In genomic region chr4:140173746-140174399, GRCm38 (mm10) we compare ENCODE assay signal across 14 mouse cellular contexts.
A peak's percentile ranks its signal among the peaks of the same experiment; 100 is the strongest.
DNase-seq lines count a peak whose midpoint lies in the region; ATAC-seq lines count a peak whose summit lies in the region.
"Had no signal": no experiment of that assay in that cellular context is flagged by ENCODE, and none has a peak within 500 bp of the region (broad histone marks: within the 10 kb centered on the region; RNA-seq: fewer than 3 reads in every experiment).

No protein-coding gene starts in this region.

- WGBS in intestine, embryonic 16.5 days = 29% methylated on average over 13 of the region's 13 CpGs
- 16% methylated on average over 13 of the region's 13 CpGs for WGBS in intestine, embryonic 15.5 days

- no peak overlapping the region for H3K9ac ChIP-seq in intestine, embryonic 16.5 days (ENCODE audit: low read depth, low read length)
- H3K9ac ChIP-seq in intestine, embryonic 15.5 days = no peak overlapping the region
- H3K9ac ChIP-seq: embryonic facial prominence, embryonic 13.5 days had no signal

- ATAC-seq in intestine, embryonic 16.5 days = 0 out of 2 replicates have a peak, but pooled peaks have one; percentile 16
- no peak for ATAC-seq in intestine, embryonic 15.5 days
- ATAC-seq: inflammation-experienced regulatory T-cells, adult 6 months had no signal

- H3K4me1 ChIP-seq in intestine, embryonic 16.5 days (ENCODE audit: control insufficient read depth, insufficient read depth, low read length) = peaks cover 9% of the 10 kb centered on the region
- H3K4me1 ChIP-seq in intestine, embryonic 15.5 days (replicated peaks) = no peaks in the 10 kb centered on the region
- H3K4me1 ChIP-seq: embryonic facial prominence, embryonic 13.5 days had no signal

- no peaks in the 10 kb centered on the region for H3K27me3 ChIP-seq in intestine, embryonic 16.5 days (replicated peaks; ENCODE audit: control insufficient read depth, insufficient read depth, low read length)
- 0 out of 2 replicates have a peak, but pooled peaks cover 2% of the 10 kb centered on the region for H3K27me3 ChIP-seq in intestine, embryonic 15.5 days (replicated peaks)

- H3K4me3 ChIP-seq in intestine, embryonic 16.5 days (ENCODE audit: low read length) = no peak overlapping the region
- H3K4me3 ChIP-seq in intestine, embryonic 15.5 days (replicated peaks) = no peak overlapping the region
- H3K4me3 ChIP-seq: embryonic facial prominence, embryonic 13.5 days; limb, embryonic 10.5 days had no signal

- DNase-seq in lung, postnatal 36 days = peak; percentile 40
- DNase-seq in lung, postnatal 14 days = no peak
- DNase-seq in ZHBTc4 (ENCODE audit: low read depth, low spot score) = peak; percentile 64
- peak; percentile 20 for DNase-seq in kidney, postnatal 10 days
- DNase-seq in thymus, postnatal 14 days = no peak
- DNase-seq: cerebellum, adult 9-11 months; heart, adult 11 months; heart, postnatal 14 days had no signal

- no peaks in the 10 kb centered on the region for H3K9me3 ChIP-seq in intestine, embryonic 16.5 days (ENCODE audit: control insufficient read depth, low read length)
- H3K9me3 ChIP-seq in intestine, embryonic 15.5 days = no peaks in the 10 kb centered on the region
- H3K9me3 ChIP-seq: embryonic facial prominence, embryonic 13.5 days; limb, embryonic 10.5 days had no signal

- no peak overlapping the region; the same call in 1 of the 2 replicates for H3K27ac ChIP-seq in intestine, embryonic 16.5 days (ENCODE audit: low read length)
- no peak overlapping the region for H3K27ac ChIP-seq in intestine, embryonic 15.5 days
- H3K27ac ChIP-seq: embryonic facial prominence, embryonic 13.5 days; limb, embryonic 10.5 days; macrophage had no signal

- no peaks in the 10 kb centered on the region for H3K36me3 ChIP-seq in intestine, embryonic 16.5 days (ENCODE audit: control insufficient read depth, insufficient read depth, low read length)
- no peaks in the 10 kb centered on the region for H3K36me3 ChIP-seq in intestine, embryonic 15.5 days
- H3K36me3 ChIP-seq: embryonic facial prominence, embryonic 13.5 days; limb, embryonic 10.5 days had no signal

- H3K4me2 ChIP-seq in intestine, embryonic 16.5 days (ENCODE audit: low read depth, low read length) = no peak overlapping the region
- no peak overlapping the region for H3K4me2 ChIP-seq in intestine, embryonic 15.5 days (replicated peaks)
- H3K4me2 ChIP-seq: embryonic facial prominence, embryonic 13.5 days had no signal

Comparison
In these comparisons a context has a peak if more than half of its experiments do, and no peak if none do; other contexts are left out.
1. DNase-seq: peak in lung, postnatal 36 days (single experiment), ZHBTc4 (single experiment) and kidney, postnatal 10 days (single experiment); none in lung, postnatal 14 days (single experiment) and thymus, postnatal 14 days (single experiment).